Mouse (Mus musculus): Measurements from ENCODE around the gene Scgn.

The Scgn gene

GRCm38 (mm10) chr13:23938699-23939098 lies 52.3 kb downstream of the Scgn start:
- no peak for DNase-seq (ENCODE audit: low read depth, low spot score)

- no peak for DNase-seq (ENCODE audit: low read depth, low spot score)
Measured at GRCm38 (mm10) chr13:23934211-23934520, 56.8 kb downstream of the Scgn start, which contains the start of gene Hist1h2aa. Gene Hist1h2aa (plus strand): TSS chr13:23934462.

- no peak for DNase-seq (ENCODE audit: low read depth, low spot score)
Measured at GRCm38 (mm10) chr13:23933421-23934210, 57.4 kb downstream of the Scgn start, which contains the start of gene Hist1h2ba. Gene Hist1h2ba (minus strand): TSS chr13:23934156.

GRCm38 (mm10) chr13:23930904-23931303 lies 60.1 kb downstream of the Scgn start:
- no peak for DNase-seq (ENCODE audit: low read depth, low spot score)

- no peak for DNase-seq (ENCODE audit: low read depth, low spot score)
Measured at GRCm38 (mm10) chr13:23930461-23930860, 60.6 kb downstream of the Scgn start.

GRCm38 (mm10) chr13:23928637-23929036 lies 62.4 kb downstream of the Scgn start:
- DNase-seq (ENCODE audit: low read depth, low spot score), result no peak

- no peak for DNase-seq (ENCODE audit: low read depth, low spot score)
Measured at GRCm38 (mm10) chr13:23925792-23926191, 65.2 kb downstream of the Scgn start.

- no peak for DNase-seq (ENCODE audit: low read depth, low spot score)
Measured at GRCm38 (mm10) chr13:23917674-23918073, 73.3 kb downstream of the Scgn start.

- no peak for DNase-seq (ENCODE audit: low read depth, low spot score)
Measured at GRCm38 (mm10) chr13:23916132-23916531, 74.9 kb downstream of the Scgn start.

- DNase-seq (ENCODE audit: low read depth, low spot score), result no peak
Measured at GRCm38 (mm10) chr13:23914376-23915167, 76.4 kb downstream of the Scgn start, which contains the start of gene Slc17a4. Gene Slc17a4 (minus strand): TSS chr13:23915009.

GRCm38 (mm10) chr13:23913791-23914306 lies 77.2 kb downstream of the Scgn start:
- no peak for DNase-seq (ENCODE audit: low read depth, low spot score)

- DNase-seq (ENCODE audit: low read depth, low spot score), result no peak
Measured at GRCm38 (mm10) chr13:23911335-23911734, 79.7 kb downstream of the Scgn start.

GRCm38 (mm10) chr13:23910121-23910520 lies 80.9 kb downstream of the Scgn start:
- no peak for DNase-seq (ENCODE audit: low read depth, low spot score)

GRCm38 (mm10) chr13:23906906-23907305 lies 84.1 kb downstream of the Scgn start:
- no peak for DNase-seq (ENCODE audit: low read depth, low spot score)

Measured in embryo, embryonic 11.5 days (tissue).